Mouse (Mus musculus) CD4-positive, CD25-positive, alpha-beta regulatory T cell, adult 4 months (primary cell): ENCODE data around the gene Cited2. TPM values are rescaled to one million over a fixed set of nuclear protein-coding genes. Genes with fewer than 3 reads are reported as not detected.

Experiments used
- polyA plus RNA-seq, 2 experiments: library from polyadenylated mRNA; unstranded; fragments of 100-300 nt; shearing (Covaris generic); gene quantifications; one replicate each; pipeline ENCODE4 v1.2.1; 2017

The Cited2 gene
- polyA plus RNA-seq, 2 experiments from 2014 or later = 4.8 to 9.4 TPM

Other genes starting within 250 kb of the Cited2 start
- 1 to 10 TPM in 1 of 2 experiments, under 1 TPM in 1; 0.95 to 2.0 TPM for gene Txlnb, start 73.0 kb downstream of the Cited2 start, polyA plus RNA-seq
- gene Heca, start 224.8 kb downstream of the Cited2 start, polyA plus RNA-seq = 10 to 100 TPM; 29.1 to 36.7 TPM